Mouse (Mus musculus): Measurements from ENCODE around the gene Mucl2. TPM values are rescaled to one million over a fixed set of nuclear protein-coding genes. Genes with fewer than 3 reads are reported as not detected.
"Not testable (repeated sequence)": the region's sequence is repeated elsewhere in the genome, so short reads cannot be mapped to it uniquely, and the experiment has no call there.

The Mucl2 gene
- polyA plus RNA-seq (2015; fragmentation: Nextera tagmentation; extraction: Ambion mirVana), result not detected in 2 replicates

DNA sequence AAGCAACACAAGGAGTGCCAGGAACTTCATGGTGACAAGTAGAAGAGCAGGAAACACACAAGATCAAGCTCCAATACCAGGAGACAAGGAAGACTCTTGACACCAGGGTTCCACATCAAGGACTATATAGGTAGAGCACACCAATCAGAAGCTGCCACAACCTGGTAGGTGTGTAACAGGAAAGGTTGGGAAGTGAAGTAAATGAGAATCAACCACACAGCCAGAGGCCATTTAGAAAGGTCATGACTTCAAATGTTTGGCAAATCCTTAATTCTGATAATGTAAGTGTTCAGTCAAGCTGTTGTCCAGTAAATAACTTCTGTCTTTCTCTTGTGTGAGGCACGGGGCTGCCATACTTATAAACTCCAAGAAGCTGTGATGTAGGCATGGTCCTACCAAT is at the start of gene Mucl2:
Gene Mucl2 (minus strand): TSS at position 101 of the 400 bp plus-strand sequence.
- no peaks in the 10 kb centered on the region for H3K4me1 ChIP-seq (replicated peaks)
- H3K9me3 ChIP-seq (replicated peaks), result no peaks in the 10 kb centered on the region
- no peak for ATAC-seq (ENCODE audit: insufficient read depth)
- H3K4me2 ChIP-seq, result no peak within 1 kb of the TSS
- no peak within 1 kb of the TSS for H3K4me3 ChIP-seq (replicated peaks)
- H3K36me3 ChIP-seq (replicated peaks), result no peaks in the 10 kb centered on the region
- no peak within 1 kb of the TSS for H3K27ac ChIP-seq (replicated peaks)
- no peak within 1 kb of the TSS for H3K9ac ChIP-seq
- no peaks in the 10 kb centered on the region for H3K27me3 ChIP-seq
- 57% methylated on average over 1 of the region's 1 CpGs for WGBS (ENCODE audit: insufficient replicate concordance)

- H3K4me3 ChIP-seq (replicated peaks); H3K9ac ChIP-seq; H3K27me3 ChIP-seq; ATAC-seq (ENCODE audit: insufficient read depth); H3K27ac ChIP-seq (replicated peaks); H3K36me3 ChIP-seq (replicated peaks); H3K4me1 ChIP-seq (replicated peaks); H3K4me2 ChIP-seq; H3K9me3 ChIP-seq (replicated peaks): not testable (repeated sequence)
- 19% methylated on average over 1 of the region's 1 CpGs for WGBS (ENCODE audit: insufficient replicate concordance)
Measured at GRCm38 (mm10) chr15:103913061-103913460, 13.9 kb upstream of the Mucl2 start.

Small RNA genes lying within 50 kb of the gene (microRNA-seq; reads per million reads assigned to microRNA genes)
- not detected for gene Gm22852

Other genes with a start within 250 kb of the Mucl2 start
- not detected in 2 replicates for gene Mucl1, start 143.8 kb downstream of the Mucl2 start, polyA plus RNA-seq (2015; fragmentation: Nextera tagmentation; extraction: Ambion mirVana)